In genomic region chr4:139974506-139974905, GRCm38 (mm10) we compare ENCODE assay signal across 26 mouse cellular contexts. TPM values are rescaled to one million over a fixed set of nuclear protein-coding genes. Genes with fewer than 3 reads are reported as not detected.
DNase-seq lines count a peak whose midpoint lies in the region; ATAC-seq and TF ChIP-seq lines count a peak whose summit lies in the region.
"Had no signal": no experiment of that assay in that cellular context is flagged by ENCODE, and none has a peak within 500 bp of the region (broad histone marks: within the 10 kb centered on the region; RNA-seq: fewer than 3 reads in every experiment).

No protein-coding gene starts in this region.

- no peaks in the 10 kb centered on the region for H3K9me3 ChIP-seq in intestine, embryonic 14.5 days (ENCODE audit: control insufficient read depth, low read length)
- H3K9me3 ChIP-seq in intestine, embryonic 15.5 days: no peaks in the 10 kb centered on the region
- H3K9me3 ChIP-seq in neural tube, embryonic 15.5 days (replicated peaks): no peaks in the 10 kb centered on the region
- H3K9me3 ChIP-seq: embryonic facial prominence, embryonic 10.5 days; forebrain, embryonic 12.5 days; liver, embryonic 12.5 days; neural tube, embryonic 13.5 days had no signal

- H3K27ac ChIP-seq in cerebellum, adult 2 months (ENCODE audit: insufficient read depth, low read length): peak overlapping the region; percentile 54; the same call in 1 of the 2 replicates
- H3K27ac ChIP-seq in intestine, embryonic 14.5 days (ENCODE audit: low read depth): no peak overlapping the region
- no peak overlapping the region for H3K27ac ChIP-seq in intestine, embryonic 15.5 days
- H3K27ac ChIP-seq in neural tube, embryonic 15.5 days (replicated peaks): 0 out of 2 replicates have a peak overlapping the region, but pooled peaks have one; percentile 18
- H3K27ac ChIP-seq: embryonic facial prominence, embryonic 10.5 days; forebrain, embryonic 12.5 days; heart, adult 2 months; layer of hippocampus, adult 2 months; liver, embryonic 12.5 days; neural tube, embryonic 13.5 days had no signal

- H3K4me3 ChIP-seq in cerebellum, adult 2 months (replicated peaks; ENCODE audit: insufficient read depth, low read depth, low read length): no peak overlapping the region
- no peak overlapping the region for H3K4me3 ChIP-seq in intestine, embryonic 14.5 days (ENCODE audit: low read depth, low read length)
- no peak overlapping the region for H3K4me3 ChIP-seq in intestine, embryonic 15.5 days (replicated peaks)
- no peak overlapping the region for H3K4me3 ChIP-seq in neural tube, embryonic 15.5 days (replicated peaks)
- H3K4me3 ChIP-seq: embryonic facial prominence, embryonic 10.5 days; forebrain, embryonic 12.5 days; heart, adult 2 months; layer of hippocampus, adult 2 months; liver, embryonic 12.5 days; neural tube, embryonic 13.5 days had no signal

- WGBS in cerebellum, adult 2 months: 18% methylated on average over 7 of the region's 7 CpGs
- WGBS in intestine, embryonic 14.5 days: 18% methylated on average over 7 of the region's 7 CpGs
- WGBS in intestine, embryonic 15.5 days: 35% methylated on average over 7 of the region's 7 CpGs
- 25% methylated on average over 7 of the region's 7 CpGs for WGBS in neural tube, embryonic 15.5 days

- TF ChIP-seq POLR2A in cerebellum, adult 2 months (IDR thresholded peaks at IDR 0.05; ENCODE audit: borderline replicate concordance, insufficient read depth, low read length): no peak

- no peak for DNase-seq in cerebellum, adult 2 months
- DNase-seq in cerebellum, adult 11-12 months: no peak
- DNase-seq in intestine, embryonic 14.5 days (ENCODE audit: low spot score): peak; percentile 55
- no peak for DNase-seq in neural tube, embryonic 10.5 days (ENCODE audit: extremely low spot score, low spot score)
- DNase-seq in frontal cortex, postnatal 14 days (ENCODE audit: low spot score in 2 of 2): no peak
- DNase-seq in adrenal gland, adult 18-20 months (ENCODE audit: low spot score in 2 of 2): no peak
- DNase-seq: adrenal gland, adult 8-10 months; cerebellum, adult 9-11 months; gastrocnemius, postnatal 10 days; heart, adult 2 months; heart, postnatal 4 days; kidney, adult 18-20 months; kidney, postnatal 10 days; lung, adult 2 months; lung, postnatal 4 days; right cerebral cortex, postnatal 14 days; spleen, adult 18-20 months; thymus, postnatal 36 days had no signal

- no peaks in the 10 kb centered on the region for H3K27me3 ChIP-seq in cerebellum, adult 2 months (ENCODE audit: control insufficient read depth, insufficient read depth, low read length)
- H3K27me3 ChIP-seq in intestine, embryonic 14.5 days (replicated peaks; ENCODE audit: control insufficient read depth, insufficient read depth, low read length): no peaks in the 10 kb centered on the region
- no peaks in the 10 kb centered on the region for H3K27me3 ChIP-seq in intestine, embryonic 15.5 days (replicated peaks)
- H3K27me3 ChIP-seq in neural tube, embryonic 15.5 days (replicated peaks): no peaks in the 10 kb centered on the region
- H3K27me3 ChIP-seq: forebrain, embryonic 12.5 days; neural tube, embryonic 13.5 days had no signal

- H3K36me3 ChIP-seq in intestine, embryonic 14.5 days (ENCODE audit: control insufficient read depth, insufficient read depth, low read length): no peaks in the 10 kb centered on the region
- no peaks in the 10 kb centered on the region for H3K36me3 ChIP-seq in intestine, embryonic 15.5 days
- H3K36me3 ChIP-seq in neural tube, embryonic 15.5 days: no peaks in the 10 kb centered on the region
- H3K36me3 ChIP-seq: embryonic facial prominence, embryonic 10.5 days; forebrain, embryonic 12.5 days; liver, embryonic 12.5 days; neural tube, embryonic 13.5 days had no signal

- H3K4me2 ChIP-seq in intestine, embryonic 14.5 days (ENCODE audit: low read length): no peak overlapping the region
- no peak overlapping the region for H3K4me2 ChIP-seq in intestine, embryonic 15.5 days (replicated peaks)
- no peak overlapping the region for H3K4me2 ChIP-seq in neural tube, embryonic 15.5 days
- H3K4me2 ChIP-seq: forebrain, embryonic 12.5 days; liver, embryonic 12.5 days; neural tube, embryonic 13.5 days had no signal

- H3K4me1 ChIP-seq in cerebellum, adult 2 months (ENCODE audit: control insufficient read depth, insufficient read depth, low read length): no peaks in the 10 kb centered on the region
- peaks cover 10% of the 10 kb centered on the region for H3K4me1 ChIP-seq in intestine, embryonic 14.5 days (replicated peaks; ENCODE audit: control insufficient read depth, insufficient read depth, low read length)
- peaks cover 21% of the 10 kb centered on the region for H3K4me1 ChIP-seq in intestine, embryonic 15.5 days (replicated peaks)
- peaks cover 31% of the 10 kb centered on the region for H3K4me1 ChIP-seq in neural tube, embryonic 15.5 days

- ATAC-seq in intestine, embryonic 14.5 days (replicated peaks; ENCODE audit: low FRiP score, low TSS enrichment, low read depth): no peak
- ATAC-seq in intestine, embryonic 15.5 days: no peak
- ATAC-seq in neural tube, embryonic 15.5 days (ENCODE audit: low FRiP score): no peak
- ATAC-seq: liver, embryonic 12.5 days had no signal

- no peak for TF ChIP-seq CTCF in cerebellum, adult 2 months (IDR thresholded peaks at IDR 0.05; ENCODE audit: borderline replicate concordance, insufficient read depth, low read depth, low read length)

- H3K9ac ChIP-seq in intestine, embryonic 14.5 days (ENCODE audit: low read length): no peak overlapping the region
- H3K9ac ChIP-seq in intestine, embryonic 15.5 days: no peak overlapping the region
- no peak overlapping the region for H3K9ac ChIP-seq in neural tube, embryonic 15.5 days (replicated peaks)
- H3K9ac ChIP-seq: forebrain, embryonic 12.5 days; liver, embryonic 12.5 days; neural tube, embryonic 13.5 days had no signal

RNA-seq across cellular contexts. Expression of gene Klhdc7a, which starts 6.7 kb away (rescaled TPM):
- 4.3 and 4.8 TPM in 2 replicates for polyA plus RNA-seq in cerebellum, adult 2 months (2012; rRNA removed)
- 0.09 and 0.15 TPM in 2 replicates for polyA plus RNA-seq in intestine, embryonic 14.5 days (2014; fragmentation: Nextera tagmentation; extraction: Ambion mirVana)
- 0.25 and 0.37 TPM in 2 replicates for polyA plus RNA-seq in intestine, embryonic 15.5 days (2015; fragmentation: Nextera tagmentation; extraction: Ambion mirVana)
- 0.08 and 0.80 TPM in 2 replicates for polyA plus RNA-seq in neural tube, embryonic 15.5 days (2015; fragmentation: Nextera tagmentation; extraction: Ambion mirVana)
- 10 to 100 TPM in 1 of 2 experiments, 1 to 10 TPM in 1; 7.7 to 27.3 TPM for total RNA-seq in adrenal gland, adult 18-20 months (2021)
- polyA plus RNA-seq: heart, embryonic 14.5 days had no signal

Comparison
In these comparisons a context has a peak if more than half of its experiments do, and no peak if none do; other contexts are left out.
1. H3K27ac ChIP-seq: peak in cerebellum, adult 2 months (single experiment) and neural tube, embryonic 15.5 days (single experiment); none in intestine, embryonic 14.5 days (single experiment) and intestine, embryonic 15.5 days (single experiment).